Mouse (Mus musculus) liver, postnatal 0 days (tissue): ENCODE measurements around the gene Trib2.

Experiments
- CTCF ChIP-seq: sonication (generic); IDR thresholded peaks from 2 replicates; pipeline ENCODE4 v1.5.1; 2016; ENCODE audit warnings: antibody characterized with exemption, low read depth
- EP300 ChIP-seq: IDR thresholded peaks from 2 replicates; pipeline ENCODE4 v1.6.1; 2016; ENCODE audit warnings: antibody characterized with exemption, low read depth, mild to moderate bottlenecking

DNA sequence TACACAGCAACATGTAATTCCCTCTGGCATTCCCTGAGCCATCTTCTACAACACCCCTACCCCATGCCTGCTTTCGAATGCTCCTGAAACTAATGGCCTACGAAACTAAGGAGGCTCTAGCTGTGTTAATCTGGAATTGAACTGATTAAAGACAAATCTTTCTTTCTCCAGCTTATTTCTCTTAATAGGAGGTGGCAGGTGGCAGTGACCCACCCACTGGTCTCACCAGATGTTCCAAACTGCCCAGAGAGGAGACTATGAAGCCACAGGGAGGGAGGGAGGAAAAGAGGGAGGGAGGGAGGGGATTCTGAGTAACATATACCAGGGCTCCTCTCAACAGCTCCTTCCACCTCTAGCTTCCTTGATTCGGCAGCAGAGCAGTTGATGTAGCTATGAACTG is 20.8 kb downstream of the Trib2 start:
- TF ChIP-seq CTCF (no peak), EP300 (no peak)
